Mouse (Mus musculus) limb, embryonic 14.5 days (tissue): Measurements from ENCODE around the gene Hdac9. TPM values are rescaled to one million over a fixed set of nuclear protein-coding genes. Genes with fewer than 3 reads are reported as not detected.

ENCODE experiments used
- ATAC-seq: fragments of 200-750 bp; cut with Nextera tagmentation; 2 replicates; pipeline ENCODE4 v1.8.0; 2017; ENCODE audit warnings: low read depth, moderate number of reproducible peaks, moderate TSS enrichment; ENCODE audit not compliant: low FRiP score
- DNase-seq: peaks from one replicate; pipeline ENCODE4 v3.0.0-alpha.2; 2015; ENCODE audit warnings: low spot score
- H3K27ac ChIP-seq: fragments of 300-500 bp; sonication (generic); replicated peaks from 2 replicates; pipeline ENCODE4 v1.5.1; 2014; ENCODE audit warnings: low read depth, mild to moderate bottlenecking, low read length, moderate library complexity, mixed read lengths
- H3K27me3 ChIP-seq: fragments of 300-500 bp; sonication (generic); 2 replicates; pipeline ENCODE4 v1.6.1; 2014; ENCODE audit warnings: low read length, mixed read lengths; ENCODE audit not compliant: control insufficient read depth, insufficient read depth
- H3K36me3 ChIP-seq: fragments of 300-500 bp; sonication (generic); 2 replicates; pipeline ENCODE4 v1.6.1; 2014; ENCODE audit warnings: mild to moderate bottlenecking, low read length, moderate library complexity, mixed read lengths; ENCODE audit not compliant: control insufficient read depth, insufficient read depth
- H3K4me1 ChIP-seq: fragments of 300-500 bp; sonication (generic); 2 replicates; pipeline ENCODE4 v1.6.1; 2014; ENCODE audit warnings: antibody characterized with exemption, low read length, mixed read lengths; ENCODE audit not compliant: control insufficient read depth, insufficient read depth
- H3K4me2 ChIP-seq: fragments of 300-500 bp; sonication (generic); replicated peaks from 2 replicates; pipeline ENCODE4 v1.6.1; 2014; ENCODE audit warnings: low read depth, mild to moderate bottlenecking, low read length, moderate library complexity; ENCODE audit not compliant: severe bottlenecking
- H3K4me3 ChIP-seq: fragments of 300-500 bp; sonication (generic); replicated peaks from 2 replicates; pipeline ENCODE4 v1.5.1; 2014; ENCODE audit warnings: low read length
- H3K9ac ChIP-seq: fragments of 300-500 bp; sonication (generic); 2 replicates; pipeline ENCODE4 v1.6.1; 2014; ENCODE audit warnings: mild to moderate bottlenecking, low read depth, low read length, moderate library complexity; ENCODE audit not compliant: severe bottlenecking
- H3K9me3 ChIP-seq: fragments of 300-500 bp; sonication (generic); 2 replicates; pipeline ENCODE4 v1.6.1; 2016; ENCODE audit warnings: low read length; ENCODE audit not compliant: control insufficient read depth
- POLR2A ChIP-seq: fragments of 200-500 bp; IDR thresholded peaks from 2 replicates; pipeline ENCODE4 v1.8.0; 2012; ENCODE audit warnings: inconsistent platforms, mild to moderate bottlenecking, moderate library complexity, borderline replicate concordance; ENCODE audit not compliant: insufficient read depth, insufficient read length; ENCODE audit errors: extremely low read depth
- WGBS: fragments of 180-500 bp; shearing (Covaris S2); extraction: QIAGEN DNeasy Blood & Tissue Kit; methylation state at CpG from one replicate; pipeline ENCODE4 v1.1.7; 2014; 5-methylcytosine and 5-hydroxymethylcytosine counted together
- polyA plus RNA-seq, 2 experiments: library from polyadenylated mRNA; depleted of rRNA in 1 of 2; stranded (reverse) in 1 of 2; unstranded in 1 of 2; fragments of >200 nt; fragmentation: Nextera tagmentation in 1 of 2; extraction: Ambion mirVana in 1 of 2; gene quantifications; 2 replicates each; pipeline versions ENCODE4 v1.2.1 to v1.2.3; 2012 to 2014

Hdac9 gene
- polyA plus RNA-seq, 2 experiments = 7.8 to 9.7 TPM

GRCm38 (mm10) chr12:34835493-34835892 lies 81.4 kb downstream of the Hdac9 start:
- H3K4me1 ChIP-seq = no peaks in the 10 kb centered on the region
- no peaks in the 10 kb centered on the region for H3K36me3 ChIP-seq
- ATAC-seq (no peak), DNase-seq (no peak)
- H3K9ac ChIP-seq = no peak overlapping the region
- no peak for TF ChIP-seq POLR2A
- 92% methylated on average over 3 of the region's 3 CpGs for WGBS
- H3K9me3 ChIP-seq = no peaks in the 10 kb centered on the region
- H3K4me2 ChIP-seq = no peak overlapping the region
- H3K27me3 ChIP-seq = no peaks in the 10 kb centered on the region
- no peak overlapping the region for H3K27ac ChIP-seq
- no peak overlapping the region for H3K4me3 ChIP-seq

- DNase-seq = no peak
Measured at GRCm38 (mm10) chr12:34828684-34829083, 88.2 kb downstream of the Hdac9 start.

GRCm38 (mm10) chr12:34826931-34827330 lies 90.0 kb downstream of the Hdac9 start:
- ATAC-seq = no peak
- WGBS = 86% methylated on average over 4 of the region's 4 CpGs

More at GRCm38 (mm10) chr12:34828684-34829083, 88.2 kb downstream of the Hdac9 start:
- Histone ChIP-seq H3K4me3 (no peak overlapping the region), H3K27me3 (no peaks in the 10 kb centered on the region), H3K9ac (no peak overlapping the region), H3K27ac (no peak overlapping the region), H3K36me3 (no peaks in the 10 kb centered on the region), H3K4me1 (no peaks in the 10 kb centered on the region), H3K9me3 (no peaks in the 10 kb centered on the region), H3K4me2 (no peak overlapping the region)
- ATAC-seq = no peak
- TF ChIP-seq POLR2A = no peak
- whole genome bisulfite sequencing = 64% methylated on average over 3 of the region's 3 CpGs

GRCm38 (mm10) chr12:34820229-34820628 lies 96.7 kb downstream of the Hdac9 start:
- Histone ChIP-seq H3K27me3 (no peaks in the 10 kb centered on the region), H3K4me1 (peaks cover 3% of the 10 kb centered on the region), H3K36me3 (no peaks in the 10 kb centered on the region), H3K4me3 (no peak overlapping the region), H3K9me3 (no peaks in the 10 kb centered on the region), H3K27ac (no peak overlapping the region), H3K9ac (no peak overlapping the region), H3K4me2 (no peak overlapping the region)
- ATAC-seq = no peak
- WGBS = 38% methylated on average over 6 of the region's 6 CpGs
- TF ChIP-seq POLR2A = no peak
- DNase-seq = no peak

More at GRCm38 (mm10) chr12:34826931-34827330, 90.0 kb downstream of the Hdac9 start:
- no peak for TF ChIP-seq POLR2A
- Histone ChIP-seq H3K27ac (no peak overlapping the region), H3K4me1 (no peaks in the 10 kb centered on the region), H3K27me3 (no peaks in the 10 kb centered on the region), H3K4me3 (no peak overlapping the region), H3K9ac (no peak overlapping the region), H3K9me3 (no peaks in the 10 kb centered on the region), H3K4me2 (no peak overlapping the region), H3K36me3 (no peaks in the 10 kb centered on the region)
- no peak for DNase-seq

GRCm38 (mm10) chr12:34811673-34812613 lies 105.0 kb downstream of the Hdac9 start:
- H3K27ac ChIP-seq = no peak overlapping the region
- WGBS = 47% methylated on average over 10 of the region's 10 CpGs
- DNase-seq (no peak), ATAC-seq (no peak)
- H3K4me2 ChIP-seq = no peak overlapping the region
- H3K27me3 ChIP-seq = no peaks in the 10 kb centered on the region
- no peak for TF ChIP-seq POLR2A
- H3K9me3 ChIP-seq = no peaks in the 10 kb centered on the region
- no peaks in the 10 kb centered on the region for H3K36me3 ChIP-seq
- H3K4me3 ChIP-seq = no peak overlapping the region
- no peak overlapping the region for H3K9ac ChIP-seq
- H3K4me1 ChIP-seq = no peaks in the 10 kb centered on the region
